Mouse (Mus musculus): ENCODE data around the gene Phlpp1. TPM values are rescaled to one million over a fixed set of nuclear protein-coding genes. Genes with fewer than 3 reads are reported as not detected.

Phlpp1 gene
- total and polyA plus RNA-seq, 3 experiments, result 5.0 to 9.4 TPM; not detected in 1

- H3K4me3 ChIP-seq (ENCODE audit: control insufficient read depth in 1 of 2, insufficient read depth in 1 of 2, low read depth in 2 of 2, low read length in 2 of 2), result no peak overlapping the region
- H3K36me3 ChIP-seq (ENCODE audit: control insufficient read depth in 1 of 2, insufficient read depth in 2 of 2, low read length in 2 of 2), result peaks cover 0 to 15% of the 10 kb centered on the region in 2 experiments; a peak in 2 of 4 replicates
- no peak for DNase-seq (ENCODE audit: low read depth, low spot score)
- H3K27ac ChIP-seq (ENCODE audit: control insufficient read depth, low read depth, low read length), result no peak overlapping the region
- H3K9ac ChIP-seq (ENCODE audit: control insufficient read depth, low read depth, low read length, poor library complexity, severe bottlenecking), result no peak overlapping the region
- no peaks in the 10 kb centered on the region for H3K27me3 ChIP-seq (ENCODE audit: control insufficient read depth in 1 of 2, insufficient read depth in 2 of 2, low read length in 2 of 2)
- no peak for TF ChIP-seq MEF2A (IDR thresholded peaks at IDR 0.05; ENCODE audit: extremely low read depth, insufficient replicate concordance, low read depth, low read length, poor library complexity, severe bottlenecking)
- TF ChIP-seq USF2 (IDR thresholded peaks at IDR 0.05; ENCODE audit: borderline replicate concordance in 1 of 2, insufficient read depth in 1 of 2, low read depth in 1 of 2, low read length in 2 of 2), result no peak
- no peak for TF ChIP-seq EP300 (IDR thresholded peaks at IDR 0.05; ENCODE audit: low read depth in 1 of 2, low read length in 2 of 2)
- no peak for TF ChIP-seq SMC3 (IDR thresholded peaks at IDR 0.05; ENCODE audit: low read depth, low read length)
- TF ChIP-seq MAX (IDR thresholded peaks at IDR 0.05; ENCODE audit: low read length), result no peak
- no peak for TF ChIP-seq E2F4 (IDR thresholded peaks at IDR 0.05; ENCODE audit: borderline replicate concordance, low read depth, low read length)
- no peak for TF ChIP-seq SIN3A (IDR thresholded peaks at IDR 0.05; ENCODE audit: low read length)
- no peak for TF ChIP-seq CHD1 (IDR thresholded peaks at IDR 0.05; ENCODE audit: low read depth, low read length)
- TF ChIP-seq MAFK (IDR thresholded peaks at IDR 0.05; ENCODE audit: borderline replicate concordance, low read depth, low read length), result no peak
- TF ChIP-seq ETS1 (IDR thresholded peaks at IDR 0.05; ENCODE audit: low read depth, low read length), result no peak
- no peak for TF ChIP-seq ZNF384 (IDR thresholded peaks at IDR 0.05; ENCODE audit: low read depth, low read length)
- TF ChIP-seq TAL1 (IDR thresholded peaks at IDR 0.05; ENCODE audit: low read length), result no peak
- TF ChIP-seq TCF12 (IDR thresholded peaks at IDR 0.05; ENCODE audit: low read depth, low read length), result no peak
- TF ChIP-seq BHLHE40 (IDR thresholded peaks at IDR 0.05; ENCODE audit: borderline replicate concordance, low read depth, low read length), result no peak
- TF ChIP-seq POLR2A (IDR thresholded peaks at IDR 0.05; ENCODE audit: control insufficient read depth in 1 of 2, insufficient read depth in 1 of 2, low read depth in 1 of 2, low read length in 2 of 2, poor library complexity in 1 of 2), result no peak
- no peak for TF ChIP-seq CTCF (IDR thresholded peaks at IDR 0.05 in 2 of 3, conservative IDR thresholded peaks at IDR 0.05 in 1 of 3; ENCODE audit: control insufficient read depth in 1 of 3, insufficient read depth in 1 of 3, low read depth in 2 of 3, low read length in 3 of 3, poor library complexity in 1 of 3, severe bottlenecking in 1 of 3)
- no peak for TF ChIP-seq MYC (IDR thresholded peaks at IDR 0.05; ENCODE audit: low read depth, low read length)
- no peak for TF ChIP-seq NELFE (IDR thresholded peaks at IDR 0.05; ENCODE audit: low read depth, low read length)
- no peak for TF ChIP-seq GATA1 (IDR thresholded peaks at IDR 0.05; ENCODE audit: low read depth, low read length)
- no peaks in the 10 kb centered on the region for H3K9me3 ChIP-seq (replicated peaks; ENCODE audit: insufficient read depth, low read length)
- no peaks in the 10 kb centered on the region for H3K79me2 ChIP-seq (ENCODE audit: control insufficient read depth, insufficient read depth, low read length, poor library complexity)
- H3K4me1 ChIP-seq (ENCODE audit: control insufficient read depth in 1 of 2, insufficient read depth in 2 of 2, low read length in 2 of 2), result peaks cover 8 to 27% of the 10 kb centered on the region in 2 experiments
These were observed 231.5 kb downstream of the Phlpp1 start for GRCm38 (mm10) chr1:106403011-106403501.

- Histone ChIP-seq H3K4me1 (ENCODE audit: control insufficient read depth in 1 of 2, insufficient read depth in 2 of 2, low read length in 2 of 2) (peaks cover under 1 to 16% of the 10 kb centered on the region in 2 experiments; a peak in 2 of 4 replicates), H3K4me3 (ENCODE audit: control insufficient read depth in 1 of 2, insufficient read depth in 1 of 2, low read depth in 2 of 2, low read length in 2 of 2) (no peak overlapping the region), H3K9ac (ENCODE audit: control insufficient read depth, low read depth, low read length, poor library complexity, severe bottlenecking) (no peak overlapping the region), H3K27ac (ENCODE audit: control insufficient read depth, low read depth, low read length) (no peak overlapping the region), H3K79me2 (ENCODE audit: control insufficient read depth, insufficient read depth, low read length, poor library complexity) (no peaks in the 10 kb centered on the region), H3K9me3 (replicated peaks; ENCODE audit: insufficient read depth, low read length) (no peaks in the 10 kb centered on the region), H3K36me3 (ENCODE audit: control insufficient read depth in 1 of 2, insufficient read depth in 2 of 2, low read length in 2 of 2) (peaks cover 0 to 5% of the 10 kb centered on the region in 2 experiments; a peak in 2 of 4 replicates), H3K27me3 (ENCODE audit: control insufficient read depth in 1 of 2, insufficient read depth in 2 of 2, low read length in 2 of 2) (no peaks in the 10 kb centered on the region)
- no peak for TF ChIP-seq MEF2A (IDR thresholded peaks at IDR 0.05; ENCODE audit: extremely low read depth, insufficient replicate concordance, low read depth, low read length, poor library complexity, severe bottlenecking)
- no peak for TF ChIP-seq ELF1 (IDR thresholded peaks at IDR 0.05; ENCODE audit: low read depth, low read length)
- no peak for TF ChIP-seq CHD2 (IDR thresholded peaks at IDR 0.05; ENCODE audit: low read length)
- TF ChIP-seq MAZ (IDR thresholded peaks at IDR 0.05; ENCODE audit: low read depth, low read length), result no peak
- TF ChIP-seq POLR2AphosphoS5 (IDR thresholded peaks at IDR 0.05; ENCODE audit: borderline replicate concordance, low read depth, low read length), result no peak
- TF ChIP-seq USF1 (IDR thresholded peaks at IDR 0.05; ENCODE audit: low read depth, low read length), result no peak
- TF ChIP-seq RCOR1 (IDR thresholded peaks at IDR 0.05; ENCODE audit: low read depth, low read length), result no peak
- no peak for TF ChIP-seq UBTF (IDR thresholded peaks at IDR 0.05; ENCODE audit: borderline replicate concordance, insufficient read depth, low read depth, low read length)
- no peak for TF ChIP-seq CTCF (IDR thresholded peaks at IDR 0.05 in 2 of 3, conservative IDR thresholded peaks at IDR 0.05 in 1 of 3; ENCODE audit: control insufficient read depth in 1 of 3, insufficient read depth in 1 of 3, low read depth in 2 of 3, low read length in 3 of 3, poor library complexity in 1 of 3, severe bottlenecking in 1 of 3)
- no peak for TF ChIP-seq NRF1 (IDR thresholded peaks at IDR 0.05; ENCODE audit: insufficient read depth, low read depth, low read length, poor library complexity, severe bottlenecking)
- no peak for TF ChIP-seq MXI1 (IDR thresholded peaks at IDR 0.05; ENCODE audit: low read depth, low read length)
- TF ChIP-seq SIN3A (IDR thresholded peaks at IDR 0.05; ENCODE audit: low read length), result no peak
- no peak for TF ChIP-seq MYC (IDR thresholded peaks at IDR 0.05; ENCODE audit: low read depth, low read length)
- no peak for TF ChIP-seq GATA1 (IDR thresholded peaks at IDR 0.05; ENCODE audit: low read depth, low read length)
- no peak for TF ChIP-seq JUND (IDR thresholded peaks at IDR 0.05; ENCODE audit: low read depth, low read length)
- no peak for TF ChIP-seq BHLHE40 (IDR thresholded peaks at IDR 0.05; ENCODE audit: borderline replicate concordance, low read depth, low read length)
- no peak for TF ChIP-seq EP300 (IDR thresholded peaks at IDR 0.05; ENCODE audit: low read depth in 1 of 2, low read length in 2 of 2)
- no peak for DNase-seq (ENCODE audit: low read depth, low spot score)
These were observed 235.3 kb downstream of the Phlpp1 start for GRCm38 (mm10) chr1:106406852-106407251.

Data from MEL (cell line).